Mouse (Mus musculus) embryonic fibroblast, embryonic 13.5 days (primary cell): Measurements from ENCODE around the gene Spata31d1d.

Source experiments
- CTCF ChIP-seq: IDR thresholded peaks from 2 replicates; pipeline ENCODE4 v1.5.1; 2011; ENCODE audit warnings: mild to moderate bottlenecking, control low read depth, low read length, moderate library complexity, borderline replicate concordance; ENCODE audit not compliant: insufficient read depth
- POLR2A ChIP-seq: IDR thresholded peaks from 2 replicates; pipeline ENCODE4 v1.6.1; 2011; ENCODE audit warnings: low read depth, mild to moderate bottlenecking, control low read depth, low read length, moderate library complexity

DNA sequence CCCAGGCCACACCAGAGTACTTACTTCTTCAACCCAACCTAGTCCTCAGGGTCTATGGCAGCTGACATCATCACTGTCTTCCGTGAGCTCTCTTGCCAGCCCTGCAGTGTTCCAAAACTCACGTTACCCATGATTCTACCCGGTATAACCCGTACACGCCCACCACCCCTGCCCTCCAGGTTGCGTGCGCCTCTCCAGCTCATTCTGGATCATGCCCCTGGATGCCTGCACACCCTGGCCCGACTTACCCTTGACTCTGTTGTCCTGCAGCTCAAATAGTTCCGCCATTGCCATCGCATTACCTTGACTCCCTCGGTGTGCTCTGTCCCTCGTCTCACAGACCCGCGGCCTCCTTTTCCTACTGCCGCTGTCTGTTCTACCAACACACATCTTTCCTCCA lies 21.3 kb downstream of the Spata31d1d start, which contains the start of gene Spata31d1a:
- TF ChIP-seq CTCF (no peak), POLR2A (no peak)
